Mouse (Mus musculus): ENCODE results near the gene Prpf38b. TPM values are rescaled to one million over a fixed set of nuclear protein-coding genes. Genes with fewer than 3 reads are reported as not detected.

Prpf38b gene
- 100 to 1,000 TPM; 250 to 251 TPM for total RNA-seq (2023)

GRCm38 (mm10) chr3:108911548-108912413, at the start of gene Prpf38b:
TSS of gene Prpf38b (minus strand) at chr3:108911727.

GRCm38 (mm10) chr3:108940001-108940633, 28.6 kb upstream of the Prpf38b start, which contains the start of gene Gm9857:
TSS of gene Gm9857 (minus strand) at chr3:108940445.

GRCm38 (mm10) chr3:108939573-108939972, 28.0 kb upstream of the Prpf38b start, which contains the start of gene Henmt1:
TSS of gene Henmt1 (plus strand) at chr3:108939873.

GRCm38 (mm10) chr3:108889908-108890307, 21.6 kb downstream of the Prpf38b start, which contains the start of gene Fndc7:
TSS of gene Fndc7 (minus strand) at chr3:108890008.

Other genes starting within 250 kb of the Prpf38b start
- gene Gpsm2, start 189.4 kb downstream of the Prpf38b start, total RNA-seq (2023), result not detected
- gene Aknad1, start 172.1 kb downstream of the Prpf38b start, total RNA-seq (2023), result not detected
- gene Stxbp3, start 71.2 kb downstream of the Prpf38b start, total RNA-seq (2023), result 10 to 100 TPM; 86.8 to 97.6 TPM
- gene Fndc7, start 21.7 kb downstream of the Prpf38b start, total RNA-seq (2023), result 1 to 10 TPM; 1.4 to 2.1 TPM
- not detected for gene Henmt1, start 28.1 kb upstream of the Prpf38b start, total RNA-seq (2023)
- gene Gm9857, start 28.7 kb upstream of the Prpf38b start, total RNA-seq (2023), result not detected
- 1 to 10 TPM; 7.2 to 9.3 TPM for gene Fam102b, start 115.9 kb upstream of the Prpf38b start, total RNA-seq (2023)
- not detected for gene Slc25a54, start 168.7 kb upstream of the Prpf38b start, total RNA-seq (2023)
- 1 to 10 TPM; 3.8 to 4.5 TPM for gene Slc25a24, start 211.4 kb upstream of the Prpf38b start, total RNA-seq (2023)

Data from B cell, adult 67 days (primary cell).